Mouse (Mus musculus): ENCODE measurements around the gene Prss8. TPM values are rescaled to one million over a fixed set of nuclear protein-coding genes. Genes with fewer than 3 reads are reported as not detected.
"Not testable (repeated sequence)": the region's sequence is repeated elsewhere in the genome, so short reads cannot be mapped to it uniquely, and the experiment has no call there.

Gene Prss8
- polyA plus RNA-seq, 1 experiment, result not detected

DNA sequence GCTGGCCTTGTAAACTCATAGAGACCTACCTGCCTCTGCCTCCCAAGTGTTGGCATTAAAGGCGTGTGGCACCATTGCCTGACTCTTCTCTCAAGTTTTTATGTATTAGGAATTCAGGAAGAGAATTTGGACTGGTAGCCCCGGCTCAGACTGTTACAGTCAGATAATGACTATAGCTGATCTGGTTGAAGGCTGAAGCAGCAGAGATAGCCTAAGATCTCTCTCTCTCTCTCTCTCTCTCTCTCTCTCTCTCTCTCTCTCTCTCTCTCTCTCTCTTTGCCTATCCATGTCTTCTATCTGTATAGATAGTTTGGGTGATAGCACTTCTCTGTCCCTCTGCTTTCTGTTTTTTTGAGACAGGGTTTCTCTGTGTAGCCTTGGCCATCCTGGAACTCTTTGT is 28.1 kb downstream of the Prss8 start:
- TF ChIP-seq TAL1 (IDR thresholded peaks at IDR 0.05; ENCODE audit: low read length) (no peak), GATA1 (IDR thresholded peaks at IDR 0.05; ENCODE audit: low read length) (no peak)
- H3K4me1 ChIP-seq (ENCODE audit: control insufficient read depth), result peaks cover 76% of the 10 kb centered on the region

DNA sequence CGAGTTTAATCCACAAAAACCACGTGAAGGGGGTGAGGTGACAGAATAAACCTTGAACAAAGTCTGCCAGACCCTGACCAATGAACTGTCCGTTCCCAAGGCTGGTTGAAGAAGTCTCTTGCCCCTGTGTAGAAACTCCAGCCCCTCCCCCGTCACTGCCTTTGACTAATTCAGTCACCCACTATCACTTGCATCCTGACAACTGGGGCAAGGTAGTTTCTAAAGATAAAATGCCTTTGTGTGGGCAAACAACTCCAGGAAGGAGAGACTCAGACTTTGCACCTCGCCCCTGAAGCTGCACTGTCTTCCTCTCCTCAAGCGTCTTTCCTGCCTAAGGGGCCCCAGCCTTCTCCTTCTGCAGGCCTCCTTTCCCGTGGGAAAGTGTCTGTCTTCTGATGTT is 29.9 kb downstream of the Prss8 start:
- H3K4me1 ChIP-seq (ENCODE audit: control insufficient read depth), result peaks cover 86% of the 10 kb centered on the region
- no peaks in the 10 kb centered on the region for H3K27me3 ChIP-seq (ENCODE audit: control insufficient read depth)
- no peaks in the 10 kb centered on the region for H3K9me3 ChIP-seq (ENCODE audit: control insufficient read depth, low read length)
- peaks cover 4% of the 10 kb centered on the region for H3K36me3 ChIP-seq (ENCODE audit: control insufficient read depth)
- TF ChIP-seq GATA1 (IDR thresholded peaks at IDR 0.05; ENCODE audit: low read length) (no peak), TAL1 (IDR thresholded peaks at IDR 0.05; ENCODE audit: low read length) (no peak)
- no peak overlapping the region for H3K4me3 ChIP-seq (replicated peaks)

More for the DNA sequence above, 28.1 kb downstream of the Prss8 start:
- Histone ChIP-seq H3K4me3 (replicated peaks) (no peak overlapping the region), H3K27me3 (ENCODE audit: control insufficient read depth) (no peaks in the 10 kb centered on the region), H3K9me3 (ENCODE audit: control insufficient read depth, low read length) (no peaks in the 10 kb centered on the region), H3K36me3 (ENCODE audit: control insufficient read depth) (peaks cover 22% of the 10 kb centered on the region)

DNA sequence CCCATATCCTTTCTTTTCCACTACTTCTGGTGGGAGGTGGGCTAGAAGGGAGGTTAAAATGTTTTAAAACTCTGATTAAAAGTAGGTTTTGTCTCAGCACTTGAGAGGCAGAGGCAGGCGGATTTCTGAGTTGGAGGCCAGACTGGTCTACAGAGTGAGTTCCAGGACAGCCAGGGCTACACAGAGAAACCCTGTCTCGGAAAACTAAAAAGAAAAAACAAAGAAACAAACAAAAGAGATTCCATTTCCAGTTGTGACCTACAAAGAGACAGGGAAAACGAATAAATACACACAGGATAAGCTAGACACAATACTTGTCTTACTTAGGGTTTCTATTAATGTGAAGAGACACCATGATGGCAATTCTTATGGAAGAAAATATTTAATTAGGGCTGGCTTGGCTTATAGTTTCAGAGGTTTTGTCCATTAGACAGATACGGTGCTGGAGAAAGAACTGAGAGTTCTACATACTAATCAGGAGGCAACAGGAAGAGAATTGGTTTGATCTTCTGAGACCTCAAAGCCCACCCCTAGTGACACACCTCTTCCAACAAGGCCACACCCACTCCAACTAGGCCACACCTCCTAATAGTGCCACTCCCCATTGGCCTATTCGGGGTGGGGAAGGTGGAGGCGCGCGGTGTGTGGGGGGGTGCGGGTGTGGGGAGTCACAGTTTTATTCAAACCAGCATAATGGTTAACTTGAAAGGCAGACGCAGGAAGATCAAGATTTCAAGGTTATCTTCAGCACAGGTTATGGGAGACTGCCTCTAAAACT is 31.5 kb downstream of the Prss8 start:
- no peaks in the 10 kb centered on the region for H3K27me3 ChIP-seq (ENCODE audit: control insufficient read depth)
- no peaks in the 10 kb centered on the region; the same call in 1 of the 2 replicates for H3K36me3 ChIP-seq (ENCODE audit: control insufficient read depth)
- no peaks in the 10 kb centered on the region for H3K9me3 ChIP-seq (ENCODE audit: control insufficient read depth, low read length)
- H3K4me3 ChIP-seq (replicated peaks), result no peak overlapping the region
- TF ChIP-seq TAL1 (IDR thresholded peaks at IDR 0.05; ENCODE audit: low read length) (no peak), GATA1 (IDR thresholded peaks at IDR 0.05; ENCODE audit: low read length) (no peak)
- peaks cover 81% of the 10 kb centered on the region for H3K4me1 ChIP-seq (ENCODE audit: control insufficient read depth)

DNA sequence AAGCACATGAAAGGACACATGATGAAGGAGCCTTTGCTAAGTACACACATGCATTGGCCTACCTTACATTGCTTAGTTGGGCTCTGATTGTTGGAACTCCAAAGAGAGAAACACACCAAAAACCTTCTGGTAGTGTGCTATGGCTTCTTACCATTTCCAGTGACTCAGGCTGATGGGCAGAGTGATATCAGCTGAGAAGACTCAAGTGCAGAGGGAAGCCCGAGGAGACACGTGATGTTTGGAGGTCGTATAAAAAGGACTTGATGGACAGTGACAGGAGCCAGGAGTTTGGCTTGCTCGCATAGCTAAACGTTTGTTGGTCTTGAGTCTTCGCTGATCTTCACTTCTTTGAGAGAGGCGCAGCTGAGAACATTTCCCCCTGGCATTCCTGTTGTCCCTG is 32.4 kb downstream of the Prss8 start:
- peaks cover 76% of the 10 kb centered on the region for H3K4me1 ChIP-seq (ENCODE audit: control insufficient read depth)
- TF ChIP-seq TAL1 (IDR thresholded peaks at IDR 0.05; ENCODE audit: low read length) (no peak), GATA1 (IDR thresholded peaks at IDR 0.05; ENCODE audit: low read length) (no peak)
- H3K4me3 ChIP-seq (replicated peaks), result no peak overlapping the region
- H3K9me3 ChIP-seq (ENCODE audit: control insufficient read depth, low read length), result no peaks in the 10 kb centered on the region
- H3K27me3 ChIP-seq (ENCODE audit: control insufficient read depth), result no peaks in the 10 kb centered on the region
- H3K36me3 ChIP-seq (ENCODE audit: control insufficient read depth), result peaks cover 8% of the 10 kb centered on the region

DNA sequence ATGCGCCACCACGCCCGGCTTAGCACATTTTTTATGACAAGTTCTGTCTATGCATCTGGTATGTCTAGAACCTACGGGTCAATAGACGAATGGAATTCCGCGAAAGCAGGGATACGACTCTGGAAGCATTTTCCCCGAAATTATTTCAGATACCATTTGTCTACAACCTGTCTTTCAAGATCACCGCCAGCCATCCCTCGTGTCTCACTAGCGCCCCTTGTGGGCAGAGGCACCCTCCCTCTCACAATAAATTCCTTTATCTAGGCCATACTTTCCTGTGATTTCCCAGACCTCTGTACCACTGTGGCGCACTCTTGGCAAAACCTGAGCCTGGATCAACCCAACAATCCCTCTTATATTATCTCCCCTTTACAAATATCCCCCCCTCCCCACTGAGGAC is 33.5 kb downstream of the Prss8 start:
- Histone ChIP-seq H3K4me1 (ENCODE audit: control insufficient read depth) (peaks cover 67% of the 10 kb centered on the region), H3K27me3 (ENCODE audit: control insufficient read depth) (no peaks in the 10 kb centered on the region), H3K9me3 (ENCODE audit: control insufficient read depth, low read length) (no peaks in the 10 kb centered on the region), H3K4me3 (replicated peaks) (no peak overlapping the region), H3K36me3 (ENCODE audit: control insufficient read depth) (peaks cover 17% of the 10 kb centered on the region)
- no peak for TF ChIP-seq GATA1 (IDR thresholded peaks at IDR 0.05; ENCODE audit: low read length)
- no peak for TF ChIP-seq TAL1 (IDR thresholded peaks at IDR 0.05; ENCODE audit: low read length)

DNA sequence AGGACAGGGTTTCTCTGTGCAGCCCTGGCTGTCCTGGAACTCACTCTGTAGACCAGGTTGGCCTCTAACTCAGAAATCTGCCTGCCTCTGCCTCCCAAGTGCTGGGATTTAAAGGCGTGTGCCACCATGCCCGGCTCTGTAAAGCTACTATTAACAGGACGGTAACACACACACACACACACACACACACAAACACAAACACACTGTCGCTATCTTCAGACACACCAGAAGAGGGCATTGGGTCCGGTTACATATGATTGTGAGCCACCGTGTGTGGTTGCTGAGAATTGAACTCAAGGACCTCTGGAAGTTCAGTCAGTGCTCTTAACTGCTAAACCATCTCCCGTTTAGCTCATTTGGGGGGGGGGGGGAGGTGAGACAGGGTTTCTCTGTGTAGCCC is 34.0 kb downstream of the Prss8 start:
- Histone ChIP-seq H3K4me3 (replicated peaks) (peak overlapping the region; percentile 67), H3K4me1 (ENCODE audit: control insufficient read depth) (peaks cover 66% of the 10 kb centered on the region), H3K36me3 (ENCODE audit: control insufficient read depth) (peaks cover 21% of the 10 kb centered on the region)
- H3K9me3 ChIP-seq (ENCODE audit: control insufficient read depth, low read length); H3K27me3 ChIP-seq (ENCODE audit: control insufficient read depth): not testable (repeated sequence)

DNA sequence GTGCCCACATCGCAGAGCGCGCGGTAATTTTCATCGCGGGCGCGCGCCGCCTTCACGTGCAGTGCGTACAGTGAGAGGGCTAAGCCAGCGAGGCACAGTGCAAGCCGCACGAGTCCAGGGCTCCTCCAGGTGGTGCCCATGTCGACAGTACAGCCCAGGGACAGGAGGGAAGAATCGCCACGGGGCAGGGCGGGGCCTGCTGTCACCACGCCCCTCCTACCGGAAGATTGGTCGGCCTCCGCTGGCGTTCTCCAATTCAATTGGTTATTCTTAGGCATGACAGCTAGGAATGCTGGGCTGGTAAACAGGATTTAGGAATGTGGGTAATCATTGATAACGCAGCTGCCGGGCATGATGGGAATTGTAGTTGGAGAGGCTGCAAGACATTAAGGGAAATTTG is 34.5 kb downstream of the Prss8 start, which contains the start of the genes Gm21974 and Vkorc1:
TSS of gene Gm21974 (minus strand) at position 13 of the 400 bp plus-strand sequence.
TSS of gene Vkorc1 (minus strand) at position 176 of the 400 bp plus-strand sequence.
- Histone ChIP-seq H3K4me3 (replicated peaks) (peak within 1 kb of the TSS; percentile 67), H3K9me3 (ENCODE audit: control insufficient read depth, low read length) (no peaks in the 10 kb centered on the region), H3K4me1 (ENCODE audit: control insufficient read depth) (peaks cover 62% of the 10 kb centered on the region), H3K27me3 (ENCODE audit: control insufficient read depth) (no peaks in the 10 kb centered on the region), H3K36me3 (ENCODE audit: control insufficient read depth) (peaks cover 25% of the 10 kb centered on the region)
- 0 out of 2 replicates have a peak, but pooled peaks have one; percentile 14 for TF ChIP-seq GATA1 (IDR thresholded peaks at IDR 0.05; ENCODE audit: low read length)
- no peak for TF ChIP-seq TAL1 (IDR thresholded peaks at IDR 0.05; ENCODE audit: low read length)

DNA sequence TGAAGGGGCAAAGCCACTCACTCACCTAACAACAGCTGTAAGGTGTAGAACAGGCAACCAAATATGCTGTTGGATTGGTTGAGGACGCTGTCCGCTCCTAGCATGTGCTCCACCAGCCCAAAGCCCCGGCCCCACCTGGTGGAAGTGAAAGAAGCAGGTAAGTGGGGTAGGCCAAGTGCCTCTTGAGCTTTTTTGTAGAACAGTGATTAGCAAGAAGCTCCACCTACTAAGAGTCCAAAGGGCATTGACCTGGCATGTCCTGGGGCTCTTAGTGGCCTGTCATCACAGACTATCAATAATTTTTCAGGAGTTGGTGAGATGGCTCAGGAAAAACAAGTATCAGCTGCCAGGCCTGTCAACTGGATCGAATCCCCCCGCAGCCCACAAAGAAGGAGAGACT is 35.4 kb downstream of the Prss8 start:
- Histone ChIP-seq H3K27me3 (ENCODE audit: control insufficient read depth) (no peaks in the 10 kb centered on the region), H3K36me3 (ENCODE audit: control insufficient read depth) (peaks cover 35% of the 10 kb centered on the region), H3K4me1 (ENCODE audit: control insufficient read depth) (peaks cover 52% of the 10 kb centered on the region), H3K9me3 (ENCODE audit: control insufficient read depth, low read length) (no peaks in the 10 kb centered on the region), H3K4me3 (replicated peaks) (peak overlapping the region; percentile 67)
- TF ChIP-seq TAL1 (IDR thresholded peaks at IDR 0.05; ENCODE audit: low read length), result no peak
- no peak for TF ChIP-seq GATA1 (IDR thresholded peaks at IDR 0.05; ENCODE audit: low read length)

DNA sequence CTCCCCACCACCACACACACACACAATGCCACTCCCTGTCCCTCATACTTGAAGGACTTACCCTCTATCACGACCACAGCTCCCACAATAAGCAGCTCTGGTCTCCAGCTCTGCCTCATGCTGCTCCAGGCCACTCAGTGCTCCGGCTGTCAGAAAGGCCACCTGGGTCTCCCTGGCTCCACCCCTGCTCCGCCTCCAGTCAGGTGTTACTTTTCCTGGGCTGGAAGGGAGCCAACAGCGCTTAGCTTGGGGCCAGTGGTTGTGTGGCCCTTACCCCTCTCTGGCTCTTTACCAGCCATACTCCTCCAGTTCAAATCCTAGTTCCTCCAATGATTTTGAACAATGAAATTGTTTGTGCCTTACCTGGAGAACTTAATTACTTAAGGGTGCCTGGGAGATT is 39.1 kb downstream of the Prss8 start, which contains the start of gene Prss53:
TSS of gene Prss53 (minus strand) at position 173 of the 400 bp plus-strand sequence.
- TF ChIP-seq GATA1 (IDR thresholded peaks at IDR 0.05; ENCODE audit: low read length) (no peak), TAL1 (IDR thresholded peaks at IDR 0.05; ENCODE audit: low read length) (no peak)
- peaks cover 28% of the 10 kb centered on the region for H3K4me1 ChIP-seq (ENCODE audit: control insufficient read depth)
- no peaks in the 10 kb centered on the region for H3K9me3 ChIP-seq (ENCODE audit: control insufficient read depth, low read length)
- H3K27me3 ChIP-seq (ENCODE audit: control insufficient read depth), result no peaks in the 10 kb centered on the region
- H3K36me3 ChIP-seq (ENCODE audit: control insufficient read depth), result peaks cover 72% of the 10 kb centered on the region
- no peak within 1 kb of the TSS for H3K4me3 ChIP-seq (replicated peaks)
